Mouse (Mus musculus) heart, adult 2 months (tissue): ENCODE data around the gene Oprm1.

Experiments used
- CTCF ChIP-seq: fragments of 200-600 bp; IDR thresholded peaks from 2 replicates; pipeline ENCODE4 v1.8.1; 2022; ENCODE audit warnings: antibody characterized with exemption, mild to moderate bottlenecking, moderate library complexity
- EP300 ChIP-seq: fragments of 200-500 bp; IDR thresholded peaks from 2 replicates; pipeline ENCODE4 v1.6.1; 2011; ENCODE audit warnings: low read depth, low read length, control low read depth; ENCODE audit not compliant: insufficient read depth
- POLR2A ChIP-seq: fragments of 200-500 bp; IDR thresholded peaks from 2 replicates; pipeline ENCODE4 v1.6.1; 2011; ENCODE audit warnings: mild to moderate bottlenecking, low read depth, low read length, control low read depth; ENCODE audit not compliant: insufficient read depth

DNA sequence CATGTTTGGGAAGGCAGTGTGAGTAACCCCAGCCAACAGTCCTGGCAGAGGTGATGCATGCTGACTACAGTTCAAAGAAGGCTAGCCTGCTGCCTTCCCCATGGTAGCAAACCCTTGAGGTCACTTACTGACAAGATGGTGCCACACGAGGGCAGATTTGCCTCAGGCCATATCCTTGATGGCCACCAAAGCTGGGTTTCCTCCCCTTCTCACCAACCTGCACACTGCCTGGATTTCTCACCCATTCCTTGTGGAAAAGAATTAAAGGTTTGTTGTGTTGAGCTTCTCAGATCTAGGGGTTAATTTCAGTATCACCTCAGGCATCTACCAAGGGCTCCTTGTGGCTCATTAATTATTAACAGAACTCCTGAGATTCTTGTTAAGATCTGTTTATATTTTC, 256.9 kb downstream of the Oprm1 start:
- TF ChIP-seq CTCF (no peak), POLR2A (no peak), EP300 (no peak)
